Mouse (Mus musculus) neural tube, embryonic 13.5 days (tissue): ENCODE results near the gene Galnt18. TPM values are rescaled to one million over a fixed set of nuclear protein-coding genes. Genes with fewer than 3 reads are reported as not detected.

ENCODE experiments used
- ATAC-seq: fragments of 200-750 bp; cut with Nextera tagmentation; 2 replicates; pipeline ENCODE4 v1.8.0; 2017; ENCODE audit warnings: low read depth, mild to moderate bottlenecking, moderate TSS enrichment, moderate library complexity
- H3K27ac ChIP-seq: fragments of 300-500 bp; sonication (generic); replicated peaks from 2 replicates; pipeline ENCODE4 v1.5.1; 2015; ENCODE audit warnings: moderate library complexity, mild to moderate bottlenecking, inconsistent platforms
- H3K27me3 ChIP-seq: fragments of 300-500 bp; sonication (generic); 2 replicates; pipeline ENCODE4 v1.6.1; 2015; ENCODE audit warnings: mild to moderate bottlenecking, inconsistent platforms
- H3K36me3 ChIP-seq: fragments of 300-500 bp; sonication (generic); 2 replicates; pipeline ENCODE4 v1.6.1; 2015; ENCODE audit warnings: mild to moderate bottlenecking, inconsistent platforms
- H3K4me1 ChIP-seq: fragments of 300-500 bp; sonication (generic); replicated peaks from 2 replicates; pipeline ENCODE4 v1.6.1; 2015; ENCODE audit warnings: inconsistent platforms
- H3K4me2 ChIP-seq: fragments of 300-500 bp; sonication (generic); 2 replicates; pipeline ENCODE4 v1.6.1; 2015; ENCODE audit warnings: inconsistent platforms, mild to moderate bottlenecking, moderate library complexity
- H3K4me3 ChIP-seq: fragments of 300-500 bp; sonication (generic); 2 replicates; pipeline ENCODE4 v1.5.1; 2015; ENCODE audit warnings: mild to moderate bottlenecking, inconsistent platforms
- H3K9ac ChIP-seq: fragments of 300-500 bp; sonication (generic); 2 replicates; pipeline ENCODE4 v1.6.1; 2015; ENCODE audit warnings: moderate library complexity, mild to moderate bottlenecking, inconsistent platforms
- H3K9me3 ChIP-seq: fragments of 300-500 bp; sonication (generic); 2 replicates; pipeline ENCODE4 v1.6.1; 2016; ENCODE audit warnings: inconsistent platforms
- WGBS: fragments of 180-500 bp; shearing (Covaris S2); methylation state at CpG from one replicate; pipeline ENCODE4 v1.1.7; 2015; 5-methylcytosine and 5-hydroxymethylcytosine counted together
- polyA plus RNA-seq: library from polyadenylated mRNA; unstranded; fragments of >200 nt; fragmentation: Nextera tagmentation; extraction: Ambion mirVana; gene quantifications from 2 replicates; pipeline ENCODE4 v1.2.1, GENCODE M21; 2015

Galnt18 gene
- polyA plus RNA-seq, 1 experiment from 2014 or later: 10.0 TPM

- Histone ChIP-seq H3K4me1 (no peaks in the 10 kb centered on the region), H3K36me3 (no peaks in the 10 kb centered on the region), H3K4me2 (no peak overlapping the region), H3K27me3 (no peaks in the 10 kb centered on the region), H3K9me3 (peaks cover 4% of the 10 kb centered on the region; the same call in 1 of the 2 replicates), H3K4me3 (no peak overlapping the region), H3K9ac (no peak overlapping the region), H3K27ac (no peak overlapping the region)
- no peak for ATAC-seq
- 81% methylated on average over 6 of the region's 6 CpGs for WGBS
Observed at GRCm38 (mm10) chr7:111566838-111567237, 212.9 kb downstream of the Galnt18 start.

GRCm38 (mm10) chr7:111563316-111564110 lies 216.3 kb downstream of the Galnt18 start:
- Histone ChIP-seq H3K27me3 (no peaks in the 10 kb centered on the region), H3K4me3 (no peak overlapping the region), H3K4me2 (no peak overlapping the region), H3K9me3 (peaks cover 9% of the 10 kb centered on the region; the same call in 1 of the 2 replicates), H3K27ac (no peak overlapping the region), H3K9ac (no peak overlapping the region), H3K36me3 (no peaks in the 10 kb centered on the region), H3K4me1 (no peaks in the 10 kb centered on the region)
- no peak for ATAC-seq
- 74% methylated on average over 9 of the region's 9 CpGs for WGBS

GRCm38 (mm10) chr7:111560097-111560496 lies 219.7 kb downstream of the Galnt18 start:
- no peak overlapping the region for H3K4me3 ChIP-seq
- no peak for ATAC-seq
- H3K27ac ChIP-seq: no peak overlapping the region
- no peak overlapping the region for H3K4me2 ChIP-seq
- 78% methylated on average over 3 of the region's 3 CpGs for WGBS
- no peaks in the 10 kb centered on the region for H3K36me3 ChIP-seq
- peaks cover 5% of the 10 kb centered on the region for H3K4me1 ChIP-seq
- no peak overlapping the region for H3K9ac ChIP-seq
- H3K9me3 ChIP-seq: peaks cover 5% of the 10 kb centered on the region; the same call in 1 of the 2 replicates
- no peaks in the 10 kb centered on the region for H3K27me3 ChIP-seq

- Histone ChIP-seq H3K36me3 (no peaks in the 10 kb centered on the region), H3K4me1 (peaks cover 9% of the 10 kb centered on the region), H3K27me3 (no peaks in the 10 kb centered on the region), H3K9ac (no peak overlapping the region), H3K27ac (no peak overlapping the region), H3K9me3 (peaks cover 4% of the 10 kb centered on the region; the same call in 1 of the 2 replicates), H3K4me3 (no peak overlapping the region), H3K4me2 (no peak overlapping the region)
- WGBS: 51% methylated on average over 3 of the region's 3 CpGs
- ATAC-seq: no peak
Observed at GRCm38 (mm10) chr7:111559011-111559410, 220.8 kb downstream of the Galnt18 start.

GRCm38 (mm10) chr7:111550987-111551386 lies 228.8 kb downstream of the Galnt18 start:
- Histone ChIP-seq H3K36me3 (no peaks in the 10 kb centered on the region), H3K4me3 (no peak overlapping the region), H3K27ac (no peak overlapping the region), H3K27me3 (no peaks in the 10 kb centered on the region), H3K9ac (no peak overlapping the region), H3K4me2 (no peak overlapping the region), H3K9me3 (no peaks in the 10 kb centered on the region), H3K4me1 (peaks cover 29% of the 10 kb centered on the region)
- no peak for ATAC-seq
- 100% methylated on average over 1 of the region's 1 CpGs for WGBS

- Histone ChIP-seq H3K9ac (no peak overlapping the region), H3K4me2 (peak overlapping the region; percentile 36), H3K4me3 (0 out of 2 replicates have a peak overlapping the region, but pooled peaks have one; percentile 3), H3K36me3 (no peaks in the 10 kb centered on the region), H3K9me3 (no peaks in the 10 kb centered on the region), H3K27ac (peak overlapping the region; percentile 47), H3K4me1 (peaks cover 21% of the 10 kb centered on the region), H3K27me3 (no peaks in the 10 kb centered on the region)
- peak; percentile 65 for ATAC-seq
- WGBS: 21% methylated on average over 10 of the region's 10 CpGs
Observed at GRCm38 (mm10) chr7:111547069-111547468, 232.7 kb downstream of the Galnt18 start.

GRCm38 (mm10) chr7:111545614-111546013 lies 234.2 kb downstream of the Galnt18 start:
- Histone ChIP-seq H3K27ac (no peak overlapping the region), H3K9ac (no peak overlapping the region), H3K4me3 (no peak overlapping the region), H3K27me3 (no peaks in the 10 kb centered on the region), H3K4me2 (no peak overlapping the region), H3K9me3 (no peaks in the 10 kb centered on the region), H3K4me1 (peaks cover 21% of the 10 kb centered on the region), H3K36me3 (no peaks in the 10 kb centered on the region)
- ATAC-seq: no peak
- 55% methylated on average over 1 of the region's 1 CpGs for whole genome bisulfite sequencing

GRCm38 (mm10) chr7:111537946-111538345 lies 241.8 kb downstream of the Galnt18 start:
- H3K9ac ChIP-seq: no peak overlapping the region
- ATAC-seq: no peak
- no peak overlapping the region for H3K4me3 ChIP-seq
- WGBS: 91% methylated on average over 6 of the region's 6 CpGs
- no peak overlapping the region for H3K4me2 ChIP-seq
- no peaks in the 10 kb centered on the region for H3K27me3 ChIP-seq
- no peaks in the 10 kb centered on the region for H3K36me3 ChIP-seq
- H3K9me3 ChIP-seq: no peaks in the 10 kb centered on the region
- H3K4me1 ChIP-seq: peaks cover 3% of the 10 kb centered on the region; the same call in 1 of the 2 replicates
- H3K27ac ChIP-seq: no peak overlapping the region

GRCm38 (mm10) chr7:111534826-111535405 lies 244.9 kb downstream of the Galnt18 start:
- WGBS: 42% methylated on average over 8 of the region's 8 CpGs

GRCm38 (mm10) chr7:111528961-111529643 lies 250.7 kb downstream of the Galnt18 start:
- Histone ChIP-seq H3K4me1 (no peaks in the 10 kb centered on the region), H3K4me3 (no peak overlapping the region), H3K9ac (no peak overlapping the region), H3K9me3 (peaks cover 4% of the 10 kb centered on the region; the same call in 1 of the 2 replicates), H3K36me3 (no peaks in the 10 kb centered on the region), H3K27me3 (no peaks in the 10 kb centered on the region), H3K4me2 (no peak overlapping the region), H3K27ac (no peak overlapping the region)
- ATAC-seq: no peak
- WGBS: 84% methylated on average over 3 of the region's 3 CpGs

More at GRCm38 (mm10) chr7:111534826-111535405, 244.9 kb downstream of the Galnt18 start:
- Histone ChIP-seq H3K4me1 (peaks cover 3% of the 10 kb centered on the region; the same call in 1 of the 2 replicates), H3K4me3 (no peak overlapping the region), H3K9me3 (peaks cover 4% of the 10 kb centered on the region; the same call in 1 of the 2 replicates), H3K27me3 (no peaks in the 10 kb centered on the region), H3K9ac (no peak overlapping the region), H3K4me2 (no peak overlapping the region), H3K36me3 (no peaks in the 10 kb centered on the region), H3K27ac (peak overlapping the region; percentile 46)
- ATAC-seq: peak; percentile 78; the same call in 1 of the 2 replicates

- no peak for ATAC-seq
- Histone ChIP-seq H3K27ac (no peak overlapping the region), H3K36me3 (no peaks in the 10 kb centered on the region), H3K4me3 (no peak overlapping the region), H3K9ac (no peak overlapping the region), H3K9me3 (peaks cover 4% of the 10 kb centered on the region; the same call in 1 of the 2 replicates), H3K4me1 (no peaks in the 10 kb centered on the region), H3K27me3 (no peaks in the 10 kb centered on the region), H3K4me2 (no peak overlapping the region)
- WGBS: 65% methylated on average over 1 of the region's 1 CpGs
Observed at GRCm38 (mm10) chr7:111528462-111528861, 251.3 kb downstream of the Galnt18 start.

- no peak for ATAC-seq
- no peak overlapping the region for H3K4me2 ChIP-seq
- no peaks in the 10 kb centered on the region for H3K36me3 ChIP-seq
- no peaks in the 10 kb centered on the region for H3K9me3 ChIP-seq
- no peak overlapping the region for H3K9ac ChIP-seq
- no peak overlapping the region for H3K4me3 ChIP-seq
- H3K4me1 ChIP-seq: no peaks in the 10 kb centered on the region; the same call in 1 of the 2 replicates
- no peaks in the 10 kb centered on the region for H3K27me3 ChIP-seq
- no peak overlapping the region for H3K27ac ChIP-seq
- WGBS: 85% methylated on average over 1 of the region's 1 CpGs
Observed at GRCm38 (mm10) chr7:111520881-111521280, 258.9 kb downstream of the Galnt18 start.
